Mouse (Mus musculus): ENCODE data around the gene Glod4. TPM values are rescaled to one million over a fixed set of nuclear protein-coding genes. Genes with fewer than 3 reads are reported as not detected.

The Glod4 gene
- total RNA-seq, 2 experiments from 2014 or later = 75.0 to 108 TPM

GRCm38 (mm10) chr11:76089776-76090175 is 153.7 kb downstream of the Glod4 start:
- peak; percentile 59 to 66 for DNase-seq (ENCODE audit: low spot score in 2 of 2)

- DNase-seq (ENCODE audit: low spot score in 2 of 2) = no peak
Measured at GRCm38 (mm10) chr11:76088506-76088905, 155.0 kb downstream of the Glod4 start.

- peak; percentile 52 to 72 for DNase-seq (ENCODE audit: low spot score in 2 of 2)
Measured at GRCm38 (mm10) chr11:76085898-76086591, 157.5 kb downstream of the Glod4 start.

GRCm38 (mm10) chr11:76084943-76085342 is 158.6 kb downstream of the Glod4 start:
- DNase-seq (ENCODE audit: low spot score in 2 of 2) = no peak

DNA sequence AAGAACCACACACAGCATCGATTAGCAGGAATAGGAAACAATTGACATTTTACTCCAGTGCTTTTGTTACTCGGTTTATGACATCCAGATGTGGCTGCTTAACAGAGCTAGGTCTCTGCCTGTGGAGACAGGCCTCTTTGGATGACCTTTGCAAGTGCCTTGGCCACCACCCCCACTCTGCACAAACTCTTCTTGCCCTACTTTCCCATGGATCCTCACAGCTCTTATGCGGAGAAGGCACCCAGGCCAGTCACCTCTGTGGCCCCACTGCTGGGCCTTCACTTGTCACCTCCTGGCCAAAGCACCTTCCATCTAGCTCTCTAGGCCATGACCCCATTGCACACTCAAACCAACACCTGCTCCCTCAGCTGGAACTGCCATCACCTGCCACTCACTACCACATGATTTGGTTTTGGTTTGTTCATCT is 159.6 kb downstream of the Glod4 start:
- DNase-seq (ENCODE audit: low spot score in 2 of 2) = peak in 1 of 2 experiments; percentile 5

DNA sequence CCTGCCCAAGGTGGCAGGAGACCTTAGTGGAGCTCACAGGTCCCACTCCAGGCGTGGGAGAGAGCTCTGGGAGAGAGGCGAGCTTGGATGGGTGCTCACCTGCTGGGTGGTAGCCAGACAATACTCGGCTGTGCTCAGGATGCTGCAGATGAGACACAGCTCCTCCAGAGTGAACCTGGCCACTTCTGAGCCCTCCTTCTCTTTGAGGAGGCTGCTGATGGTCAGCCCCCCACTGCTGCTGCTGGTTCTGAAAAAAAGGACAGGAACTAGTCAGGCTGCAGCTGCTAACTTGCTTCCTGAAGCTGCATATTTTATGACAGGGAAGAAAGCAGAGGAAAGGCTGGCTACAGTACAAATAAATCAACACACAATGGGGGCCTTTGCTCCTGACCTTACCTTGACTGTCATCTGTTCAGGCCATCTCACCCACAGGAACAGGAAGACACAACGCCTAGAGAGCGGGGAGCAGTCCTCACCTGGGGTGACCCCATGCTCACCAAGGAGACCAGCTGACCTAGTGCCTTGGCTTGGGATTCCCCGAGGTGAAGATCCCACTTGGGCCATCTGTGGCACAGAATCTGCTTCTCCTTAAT is 162.4 kb downstream of the Glod4 start:
- DNase-seq (ENCODE audit: low spot score in 2 of 2) = no peak

- no peak for DNase-seq (ENCODE audit: low spot score in 2 of 2)
Measured at GRCm38 (mm10) chr11:76080293-76080692, 163.2 kb downstream of the Glod4 start.

DNA sequence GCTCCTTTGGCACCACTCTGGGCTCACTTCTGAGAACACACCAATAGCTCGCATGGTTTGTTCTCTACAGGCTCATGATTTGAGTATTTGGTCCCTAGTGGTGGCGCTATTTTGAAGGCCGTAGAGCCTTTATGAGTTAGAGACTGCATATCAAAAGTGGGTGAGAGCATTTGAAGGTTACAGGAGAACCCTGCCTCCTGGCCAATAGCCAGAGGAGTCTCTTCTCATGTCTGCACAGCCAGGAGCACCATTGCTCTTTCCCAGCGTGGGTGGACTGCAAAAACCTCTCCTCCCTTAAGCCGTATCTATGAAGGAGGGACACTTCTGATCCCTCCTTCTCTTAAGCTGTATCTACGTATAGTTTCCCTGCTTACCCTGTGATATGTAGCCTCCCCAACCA is 166.2 kb downstream of the Glod4 start:
- no peak for DNase-seq (ENCODE audit: low spot score in 2 of 2)

GRCm38 (mm10) chr11:76074296-76075093 is 169.0 kb downstream of the Glod4 start:
- no peak for DNase-seq (ENCODE audit: low spot score in 2 of 2)

Other genes with a start within 250 kb of the Glod4 start
- not detected for gene 1700016K19Rik, start 243.8 kb downstream of the Glod4 start, total RNA-seq (2021)
- gene Rflnb, start 215.9 kb downstream of the Glod4 start, total RNA-seq (2021) = 10 to 100 TPM; 14.2 to 27.1 TPM
- gene Vps53, start 64.1 kb downstream of the Glod4 start, total RNA-seq (2021) = 10 to 100 TPM; 44.7 to 49.4 TPM
- gene Fam57a, start 64.1 kb downstream of the Glod4 start, total RNA-seq (2021) = 1 to 10 TPM; 3.9 to 5.8 TPM
- under 1 TPM in 1 of 2 experiments, not detected in 1; 0.60 TPM for gene Dbil5, start 26.1 kb downstream of the Glod4 start, total RNA-seq (2021)
- 1 to 10 TPM; 5.1 to 8.9 TPM for gene Gemin4, start 26.1 kb downstream of the Glod4 start, total RNA-seq (2021)
- 10 to 100 TPM; 19.2 to 21.2 TPM for gene Mrm3, start within 50 bp of the Glod4 start, total RNA-seq (2021)
- 10 to 100 TPM; 20.4 to 34.1 TPM for gene Nxn, start 155.4 kb upstream of the Glod4 start, total RNA-seq (2021)
- gene Timm22, start 163.2 kb upstream of the Glod4 start, total RNA-seq (2021) = 10 to 100 TPM; 35.7 to 51.2 TPM